Mouse (Mus musculus) embryonic facial prominence, embryonic 11.5 days (tissue): ENCODE data around the gene 1110065P20Rik. TPM values are rescaled to one million over a fixed set of nuclear protein-coding genes. Genes with fewer than 3 reads are reported as not detected.

Experiments used
- ATAC-seq: fragments of 200-750 bp; cut with Nextera tagmentation; replicated peaks from 2 replicates; pipeline ENCODE4 v1.8.0; 2017; ENCODE audit warnings: low read depth; ENCODE audit not compliant: insufficient number of reproducible peaks, low FRiP score, low TSS enrichment
- DNase-seq: peaks from one replicate; pipeline ENCODE4 v3.0.0-alpha.2; 2015; ENCODE audit warnings: low spot score
- H3K27ac ChIP-seq: fragments of 300-500 bp; sonication (generic); replicated peaks from 2 replicates; pipeline ENCODE4 v1.5.1; 2014; ENCODE audit warnings: mild to moderate bottlenecking, low read depth, low read length, control low read depth
- H3K27me3 ChIP-seq: fragments of 300-500 bp; sonication (generic); 2 replicates; pipeline ENCODE4 v1.6.1; 2014; ENCODE audit warnings: mild to moderate bottlenecking, low read length, moderate library complexity, mixed read lengths; ENCODE audit not compliant: control insufficient read depth, insufficient read depth
- H3K36me3 ChIP-seq: fragments of 300-500 bp; sonication (generic); replicated peaks from 2 replicates; pipeline ENCODE4 v1.6.1; 2014; ENCODE audit warnings: low read depth, mild to moderate bottlenecking, low read length, moderate library complexity, mixed read lengths; ENCODE audit not compliant: control insufficient read depth, insufficient read depth
- H3K4me1 ChIP-seq: fragments of 300-500 bp; sonication (generic); 2 replicates; pipeline ENCODE4 v1.6.1; 2014; ENCODE audit warnings: low read length, mixed read lengths; ENCODE audit not compliant: control insufficient read depth, insufficient read depth
- H3K4me2 ChIP-seq: fragments of 300-500 bp; sonication (generic); 2 replicates; pipeline ENCODE4 v1.6.1; 2014; ENCODE audit warnings: low read depth, mild to moderate bottlenecking, control low read depth, low read length, moderate library complexity
- H3K4me3 ChIP-seq: fragments of 300-500 bp; sonication (generic); 2 replicates; pipeline ENCODE4 v1.5.1; 2014; ENCODE audit warnings: low read depth, low read length, control low read depth
- H3K9ac ChIP-seq: fragments of 300-500 bp; sonication (generic); replicated peaks from 2 replicates; pipeline ENCODE4 v1.6.1; 2014; ENCODE audit warnings: mild to moderate bottlenecking, control low read depth, low read length
- H3K9me3 ChIP-seq: fragments of 300-500 bp; sonication (generic); replicated peaks from 2 replicates; pipeline ENCODE4 v1.6.1; 2016; ENCODE audit warnings: mild to moderate bottlenecking, low read length, inconsistent platforms, mixed read lengths; ENCODE audit not compliant: control insufficient read depth
- WGBS: fragments of 180-500 bp; shearing (Covaris S2); extraction: QIAGEN DNeasy Blood & Tissue Kit; methylation state at CpG from one replicate; pipeline ENCODE4 v1.1.7; 2014; 5-methylcytosine and 5-hydroxymethylcytosine counted together
- polyA plus RNA-seq: library from polyadenylated mRNA; unstranded; fragments of >200 nt; fragmentation: Nextera tagmentation; extraction: Ambion mirVana; gene quantifications from 2 replicates; pipeline ENCODE4 v1.2.1, GENCODE M21; 2014

The 1110065P20Rik gene
- polyA plus RNA-seq, 1 experiment from 2014 or later: 39.8 TPM

DNA sequence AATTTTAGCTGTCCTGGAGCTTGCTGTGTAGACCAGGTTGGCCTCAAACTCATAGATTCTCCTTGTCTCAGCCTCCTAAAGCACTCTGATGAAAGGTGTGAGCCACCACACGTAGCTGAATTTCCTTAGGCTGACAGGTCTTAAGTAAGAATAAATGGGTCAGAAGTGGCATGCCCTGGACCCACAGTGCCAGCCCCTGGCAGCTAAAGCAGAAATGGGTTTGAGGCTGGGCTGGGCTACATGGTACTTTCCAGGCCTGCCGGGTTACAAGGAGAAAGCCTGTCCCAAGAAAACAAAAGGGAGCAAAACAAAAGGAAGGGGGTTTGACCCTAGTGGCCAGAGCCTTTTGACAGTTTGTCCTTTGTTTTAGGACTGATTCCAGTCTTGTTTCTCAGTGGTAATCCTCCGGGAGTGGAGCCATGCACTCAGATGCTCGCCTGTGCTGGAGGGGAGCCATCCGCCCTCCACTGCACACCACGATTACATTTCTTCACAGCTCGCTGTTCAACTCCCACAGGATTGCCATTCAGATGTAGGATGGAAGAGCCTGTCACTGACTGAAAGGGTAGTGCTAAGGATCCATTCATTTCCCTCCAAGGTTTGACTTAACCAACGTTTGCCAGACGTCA is 39.5 kb downstream of the 1110065P20Rik start:
- no peak overlapping the region for H3K9ac ChIP-seq
- H3K4me3 ChIP-seq: no peak overlapping the region
- DNase-seq (no peak), ATAC-seq (no peak)
- H3K27me3 ChIP-seq: no peaks in the 10 kb centered on the region
- no peak overlapping the region for H3K4me2 ChIP-seq
- H3K27ac ChIP-seq: no peak overlapping the region
- H3K4me1 ChIP-seq: no peaks in the 10 kb centered on the region
- no peaks in the 10 kb centered on the region; the same call in 1 of the 2 replicates for H3K36me3 ChIP-seq
- 41% methylated on average over 9 of the region's 9 CpGs for WGBS
- no peaks in the 10 kb centered on the region for H3K9me3 ChIP-seq

DNA sequence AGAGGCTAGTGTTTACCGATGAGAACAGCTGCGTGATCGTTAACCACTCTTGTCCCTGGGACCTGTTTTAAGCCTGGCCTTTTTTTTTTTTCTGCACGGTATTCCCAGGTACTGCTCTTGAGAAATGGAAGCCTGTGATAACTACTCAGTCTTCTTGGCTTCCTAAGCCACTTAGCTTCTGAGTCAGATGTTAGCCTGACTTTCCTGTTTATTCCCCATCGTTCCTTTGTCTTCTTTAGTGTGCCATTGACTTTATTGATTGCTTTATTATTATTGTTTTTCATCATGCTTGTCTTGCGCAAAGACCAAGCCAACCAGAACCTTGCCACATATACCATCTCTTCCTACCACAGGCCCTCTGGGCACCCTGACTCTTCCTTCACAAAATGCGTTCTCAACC is 40.9 kb downstream of the 1110065P20Rik start:
- H3K4me2 ChIP-seq: no peak overlapping the region
- H3K27ac ChIP-seq: no peak overlapping the region
- no peaks in the 10 kb centered on the region; the same call in 1 of the 2 replicates for H3K36me3 ChIP-seq
- 91% methylated on average over 7 of the region's 7 CpGs for WGBS
- H3K27me3 ChIP-seq: no peaks in the 10 kb centered on the region
- no peak overlapping the region for H3K4me3 ChIP-seq
- no peaks in the 10 kb centered on the region for H3K4me1 ChIP-seq
- no peak overlapping the region for H3K9ac ChIP-seq
- no peak for ATAC-seq
- DNase-seq: no peak
- H3K9me3 ChIP-seq: no peaks in the 10 kb centered on the region

DNA sequence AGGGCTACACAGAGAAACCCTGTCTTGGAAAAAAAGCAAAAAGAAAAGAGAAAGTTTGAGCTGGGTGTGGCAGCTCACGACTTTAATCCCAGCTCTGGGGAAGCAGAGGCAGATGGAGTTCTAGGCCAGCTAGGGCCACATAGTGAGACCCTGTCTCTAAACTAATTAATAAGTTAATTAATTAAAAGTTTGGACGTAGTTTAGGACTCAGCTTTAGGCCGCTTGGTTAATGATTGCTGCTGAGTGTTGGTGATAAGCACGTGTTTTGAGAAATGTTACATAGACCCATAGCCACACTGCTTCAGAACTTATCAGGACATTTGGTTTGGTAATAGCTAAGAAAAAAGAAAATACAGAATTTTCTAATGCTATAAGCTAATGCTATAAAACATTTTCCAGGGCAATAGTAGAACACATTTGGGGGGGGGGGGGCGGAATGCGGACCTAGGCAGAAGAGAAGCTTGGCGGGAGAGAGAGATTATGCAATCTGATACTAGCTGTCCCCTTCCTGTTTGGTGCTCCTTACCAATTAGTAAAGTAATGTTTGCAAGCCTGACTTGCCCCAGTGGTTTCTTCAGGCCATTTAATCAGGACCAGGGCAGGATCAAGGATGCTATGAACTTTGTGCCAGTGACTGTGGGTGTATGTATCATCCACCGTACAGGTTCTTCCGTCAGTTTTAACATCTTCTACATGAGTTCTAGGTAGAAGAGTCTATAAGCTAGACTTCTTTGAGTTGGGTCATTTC is 41.7 kb downstream of the 1110065P20Rik start:
- no peak overlapping the region for H3K27ac ChIP-seq
- no peak overlapping the region for H3K9ac ChIP-seq
- no peaks in the 10 kb centered on the region for H3K27me3 ChIP-seq
- H3K9me3 ChIP-seq: no peaks in the 10 kb centered on the region
- ATAC-seq (no peak), DNase-seq (no peak)
- H3K4me1 ChIP-seq: no peaks in the 10 kb centered on the region
- no peak overlapping the region for H3K4me3 ChIP-seq
- no peak overlapping the region for H3K4me2 ChIP-seq
- H3K36me3 ChIP-seq: no peaks in the 10 kb centered on the region; the same call in 1 of the 2 replicates
- WGBS: 85% methylated on average over 9 of the region's 9 CpGs

DNA sequence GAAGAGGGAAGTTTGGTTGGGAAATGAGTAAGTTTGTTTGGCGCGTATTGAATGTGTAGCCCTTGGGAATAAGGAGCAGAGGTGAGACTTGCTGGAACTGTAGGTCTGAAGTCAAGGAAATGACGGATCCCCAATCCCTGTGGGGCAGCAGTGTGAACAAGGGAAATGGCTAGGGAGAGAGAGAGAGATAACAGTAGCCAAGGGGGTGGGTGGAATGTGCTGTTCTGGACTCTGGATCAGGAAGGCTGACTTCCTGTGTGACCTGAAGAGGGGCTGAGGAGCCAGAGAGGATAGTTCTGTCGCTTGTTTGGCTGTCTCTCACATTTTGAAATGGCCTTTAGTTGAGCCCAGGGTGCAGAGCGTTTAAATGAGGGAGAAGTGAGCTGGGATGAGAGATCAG is 42.5 kb downstream of the 1110065P20Rik start:
- WGBS: 82% methylated on average over 5 of the region's 5 CpGs

DNA sequence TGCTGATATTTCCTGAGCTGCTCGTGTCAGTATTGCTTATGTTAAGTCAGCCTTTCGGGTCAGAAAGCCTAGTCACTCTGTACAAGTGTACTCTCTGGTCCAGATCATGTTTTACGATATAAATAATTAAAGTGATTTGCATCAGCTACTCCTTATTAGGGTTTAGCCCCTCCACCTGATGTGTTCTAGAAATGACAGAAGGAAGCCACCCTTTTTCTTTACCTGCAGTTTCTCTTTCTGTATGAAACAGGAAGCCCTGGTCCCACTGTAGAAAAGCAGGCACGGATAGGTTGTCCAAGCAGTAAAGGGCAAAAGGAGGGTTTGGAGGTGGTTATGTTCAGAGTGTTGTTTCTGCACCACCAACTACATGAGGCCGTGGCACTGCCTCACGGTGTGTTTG is 47.6 kb downstream of the 1110065P20Rik start:
- Histone ChIP-seq H3K9ac (no peak overlapping the region; the same call in 1 of the 2 replicates), H3K4me3 (peak overlapping the region; percentile 87), H3K4me2 (peak overlapping the region; percentile 75), H3K27ac (no peak overlapping the region), H3K4me1 (peaks cover 2% of the 10 kb centered on the region; the same call in 1 of the 2 replicates), H3K36me3 (no peaks in the 10 kb centered on the region), H3K9me3 (no peaks in the 10 kb centered on the region), H3K27me3 (no peaks in the 10 kb centered on the region)
- no peak for ATAC-seq
- DNase-seq: no peak
- 74% methylated on average over 6 of the region's 6 CpGs for WGBS

More for the DNA sequence above, 42.5 kb downstream of the 1110065P20Rik start:
- Histone ChIP-seq H3K4me2 (no peak overlapping the region), H3K36me3 (no peaks in the 10 kb centered on the region; the same call in 1 of the 2 replicates), H3K9me3 (no peaks in the 10 kb centered on the region), H3K9ac (no peak overlapping the region), H3K4me1 (peaks cover under 1% of the 10 kb centered on the region; the same call in 1 of the 2 replicates), H3K4me3 (no peak overlapping the region), H3K27ac (no peak overlapping the region), H3K27me3 (no peaks in the 10 kb centered on the region)
- no peak for ATAC-seq
- no peak for DNase-seq

DNA sequence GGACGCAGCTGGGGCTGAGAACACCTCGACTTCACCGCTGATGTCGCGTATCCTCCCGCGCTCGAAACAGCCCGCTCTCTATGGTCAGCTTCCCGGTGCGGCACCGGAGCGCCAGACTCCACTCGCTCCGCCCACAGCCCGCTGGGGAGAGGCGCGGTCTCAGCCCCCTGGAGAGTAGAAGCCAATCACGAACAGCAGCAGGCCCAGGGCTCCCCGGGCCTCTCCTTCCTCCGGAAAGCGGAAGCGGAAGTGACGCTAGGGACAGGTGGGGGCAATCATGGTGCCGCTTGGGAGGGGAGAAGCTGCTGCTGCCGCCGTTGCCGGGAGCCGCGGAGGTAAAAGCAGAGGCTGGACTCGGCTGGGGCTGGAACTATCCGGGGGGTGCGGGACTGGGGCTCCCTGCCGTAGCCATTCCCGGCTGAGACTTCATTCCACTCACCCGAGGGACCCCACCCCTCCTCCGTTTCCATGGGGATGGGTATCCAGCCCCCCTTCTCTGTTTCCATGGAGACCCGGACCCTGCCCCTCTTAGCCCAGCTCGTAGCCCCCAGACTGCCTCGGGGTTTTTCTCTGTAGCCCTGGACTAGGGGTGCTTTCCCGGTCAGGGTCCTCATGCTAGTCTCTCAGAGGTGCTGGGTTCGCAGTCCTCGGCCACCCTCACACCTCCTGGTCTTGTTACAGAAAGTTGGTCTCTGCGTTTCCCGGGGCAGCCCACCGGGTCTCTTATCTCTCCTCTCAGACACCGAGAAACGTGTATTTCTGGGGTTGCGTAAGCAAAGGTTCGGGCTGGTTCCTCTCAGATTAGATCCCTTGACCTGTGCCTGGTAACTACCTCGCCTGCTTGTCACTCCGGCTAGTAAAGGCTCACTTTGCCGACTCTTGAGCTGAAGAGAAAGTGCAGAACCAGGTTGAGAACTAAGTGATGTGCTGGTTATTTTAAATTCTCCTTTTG is 48.4 kb downstream of the 1110065P20Rik start:
- Histone ChIP-seq H3K9ac (peak overlapping the region; percentile 96), H3K27ac (peak overlapping the region; percentile 98), H3K9me3 (no peaks in the 10 kb centered on the region), H3K27me3 (no peaks in the 10 kb centered on the region), H3K4me1 (peaks cover 2% of the 10 kb centered on the region; the same call in 1 of the 2 replicates), H3K4me2 (peak overlapping the region; percentile 85), H3K36me3 (no peaks in the 10 kb centered on the region), H3K4me3 (peak overlapping the region; percentile 87)
- peak; percentile 98 for DNase-seq
- 2% methylated on average over 50 of the region's 53 CpGs for WGBS
- peak; percentile 99 for ATAC-seq

DNA sequence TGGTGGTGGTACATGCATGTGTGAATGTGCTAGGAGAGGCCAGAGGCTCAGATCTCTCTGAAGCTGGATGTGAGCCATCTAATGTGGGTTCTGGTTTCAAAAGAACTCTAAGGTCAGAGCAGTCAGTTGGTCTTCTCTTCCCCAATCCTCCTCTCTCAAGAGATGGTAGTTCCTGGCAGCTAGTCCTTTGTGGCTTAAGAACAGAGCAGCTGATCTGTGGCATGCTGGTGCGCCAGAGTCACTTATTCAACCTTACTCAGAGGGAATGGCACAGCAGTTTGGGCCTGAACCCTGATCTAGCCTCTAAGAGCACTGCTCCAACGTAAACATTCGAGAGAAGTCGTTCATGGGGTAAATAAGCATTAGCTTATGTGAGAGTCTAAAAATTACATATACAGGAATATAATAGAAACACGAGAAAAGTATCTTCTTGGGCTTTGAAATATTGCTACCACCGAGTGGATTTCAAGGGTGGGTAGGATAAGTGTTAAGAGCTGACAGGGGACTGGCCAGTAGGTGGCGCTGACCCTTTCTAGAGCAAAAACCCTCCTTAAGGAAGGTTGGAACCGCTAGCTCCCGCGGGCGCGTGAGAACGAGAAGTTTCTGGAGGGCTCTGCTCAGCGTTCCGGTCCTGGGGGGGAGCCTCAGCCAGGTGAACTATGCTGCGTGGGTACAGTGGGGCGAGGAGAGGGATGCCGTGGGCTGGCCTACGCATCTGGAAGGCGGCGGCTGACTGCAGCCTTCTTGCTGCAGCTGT is 49.3 kb downstream of the 1110065P20Rik start, which contains the start of gene Mtf1:
Gene Mtf1, plus strand, starts transcription at position 553 of the 757 bp plus-strand sequence.
- peak within 1 kb of the TSS; percentile 96 for H3K9ac ChIP-seq
- ATAC-seq (peak; percentile 51), DNase-seq (peak; percentile 95)
- peak within 1 kb of the TSS; percentile 98 for H3K27ac ChIP-seq
- peaks cover 2% of the 10 kb centered on the region; the same call in 1 of the 2 replicates for H3K4me1 ChIP-seq
- peak within 1 kb of the TSS; percentile 85 for H3K4me2 ChIP-seq
- H3K9me3 ChIP-seq: no peaks in the 10 kb centered on the region
- H3K4me3 ChIP-seq: peak within 1 kb of the TSS; percentile 87
- H3K36me3 ChIP-seq: no peaks in the 10 kb centered on the region
- H3K27me3 ChIP-seq: no peaks in the 10 kb centered on the region
- 3% methylated on average over 21 of the region's 21 CpGs for WGBS
